Mouse (Mus musculus): ENCODE measurements around the gene Ube2q2. TPM values are rescaled to one million over a fixed set of nuclear protein-coding genes. Genes with fewer than 3 reads are reported as not detected.

Ube2q2 gene
- 83.5 TPM for polyA plus RNA-seq (2015; fragmentation: Illumina TruSeq; extraction: RNeasy Lipid Tissue Mini Kit (QIAGEN cat#74804); ENCODE audit: low read depth, low replicate concordance)

DNA sequence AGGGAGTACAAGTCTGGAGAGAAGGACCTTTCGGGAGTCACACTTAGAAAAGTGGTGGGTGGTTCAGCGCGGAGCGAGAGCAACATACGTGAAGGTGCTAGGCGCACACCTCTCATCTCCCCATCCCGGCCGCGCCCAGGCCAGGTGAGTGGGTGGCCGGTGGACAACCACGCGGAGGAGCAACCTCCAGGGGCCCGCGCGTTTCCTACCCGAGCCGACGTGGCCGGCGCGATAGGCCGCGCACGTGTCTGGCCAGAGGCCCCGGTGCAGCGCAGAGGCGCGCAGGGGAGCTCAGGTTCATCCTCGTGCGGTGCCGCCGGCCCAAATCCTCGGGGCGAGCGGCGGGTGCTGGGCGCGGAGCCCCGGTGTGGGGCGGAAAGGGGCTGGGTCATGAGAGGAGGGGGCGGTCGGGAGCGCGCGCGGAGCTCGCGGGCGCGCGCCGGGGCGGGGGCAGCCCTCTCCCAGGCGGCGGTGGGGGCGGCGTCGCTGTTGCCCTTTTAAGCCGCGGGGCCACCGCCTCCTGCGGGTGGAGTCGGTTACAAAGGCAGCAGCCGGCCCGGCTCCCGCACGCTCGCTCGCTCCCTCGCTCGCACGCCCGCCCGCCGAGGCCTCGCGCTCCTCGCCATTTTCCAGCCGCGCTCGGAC lies at the start of gene Ube2q2:
Ube2q2 (plus strand) TSS at position 1 of the 645 bp plus-strand sequence.

DNA sequence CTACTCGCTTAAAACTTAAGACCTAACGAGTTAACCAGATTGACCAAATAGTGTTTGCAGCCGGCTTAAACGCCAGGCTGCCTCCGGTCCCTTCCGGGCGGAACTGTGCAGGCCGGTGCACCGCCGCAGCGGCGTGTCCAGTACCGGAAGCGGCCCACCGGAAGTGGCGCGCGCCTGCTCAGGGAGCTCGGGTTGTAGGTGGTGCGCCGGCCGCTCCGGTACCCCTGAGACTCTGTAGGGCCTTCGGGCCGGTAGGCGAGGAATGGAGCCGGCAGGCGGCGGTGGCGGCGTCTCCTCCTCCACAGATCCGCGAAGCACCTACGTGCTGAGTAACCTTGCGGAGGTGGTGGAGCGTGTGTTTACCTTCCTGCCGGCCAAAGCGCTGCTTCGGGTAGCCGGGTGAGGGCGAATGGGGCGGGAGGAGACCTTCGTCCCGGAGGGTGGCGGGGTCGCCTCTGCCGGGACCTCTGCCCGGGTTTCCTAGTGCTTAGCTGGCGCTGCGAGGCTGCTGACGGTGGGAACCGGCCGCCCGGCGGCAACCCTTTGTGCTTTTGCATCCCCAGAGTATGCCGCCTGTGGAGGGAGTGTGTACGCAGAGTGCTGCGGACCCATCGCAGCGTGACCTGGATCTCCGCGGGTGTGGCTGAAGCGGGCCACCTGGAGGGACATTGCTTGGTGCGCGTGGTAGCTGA lies 60.3 kb downstream of the Ube2q2 start, which contains the start of gene Fbxo22:
Fbxo22 (plus strand) TSS at position 136 of the 692 bp plus-strand sequence.

Other genes with a start within 250 kb of the Ube2q2 start
- gene Hykk, start 231.6 kb upstream of the Ube2q2 start, polyA plus RNA-seq (2015; fragmentation: Illumina TruSeq; extraction: RNeasy Lipid Tissue Mini Kit (QIAGEN cat#74804); ENCODE audit: low read depth, low replicate concordance) = 1.5 TPM
- 197 TPM for gene Psma4, start 198.1 kb upstream of the Ube2q2 start, polyA plus RNA-seq (2015; fragmentation: Illumina TruSeq; extraction: RNeasy Lipid Tissue Mini Kit (QIAGEN cat#74804); ENCODE audit: low read depth, low replicate concordance)
- gene AY074887, start 197.9 kb upstream of the Ube2q2 start, polyA plus RNA-seq (2015; fragmentation: Illumina TruSeq; extraction: RNeasy Lipid Tissue Mini Kit (QIAGEN cat#74804); ENCODE audit: low read depth, low replicate concordance) = not detected
- 3.2 TPM for gene Chrna5, start 168.0 kb upstream of the Ube2q2 start, polyA plus RNA-seq (2015; fragmentation: Illumina TruSeq; extraction: RNeasy Lipid Tissue Mini Kit (QIAGEN cat#74804); ENCODE audit: low read depth, low replicate concordance)
- gene Chrna3, start 122.3 kb upstream of the Ube2q2 start, polyA plus RNA-seq (2015; fragmentation: Illumina TruSeq; extraction: RNeasy Lipid Tissue Mini Kit (QIAGEN cat#74804); ENCODE audit: low read depth, low replicate concordance) = 1.5 TPM
- 0.68 TPM for gene Chrnb4, start 100.1 kb upstream of the Ube2q2 start, polyA plus RNA-seq (2015; fragmentation: Illumina TruSeq; extraction: RNeasy Lipid Tissue Mini Kit (QIAGEN cat#74804); ENCODE audit: low read depth, low replicate concordance)
- 41.9 TPM for gene Fbxo22, start 60.1 kb downstream of the Ube2q2 start, polyA plus RNA-seq (2015; fragmentation: Illumina TruSeq; extraction: RNeasy Lipid Tissue Mini Kit (QIAGEN cat#74804); ENCODE audit: low read depth, low replicate concordance)
- 0.46 TPM for gene Nrg4, start 178.0 kb downstream of the Ube2q2 start, polyA plus RNA-seq (2015; fragmentation: Illumina TruSeq; extraction: RNeasy Lipid Tissue Mini Kit (QIAGEN cat#74804); ENCODE audit: low read depth, low replicate concordance)
- gene Tmem266, start 178.1 kb downstream of the Ube2q2 start, polyA plus RNA-seq (2015; fragmentation: Illumina TruSeq; extraction: RNeasy Lipid Tissue Mini Kit (QIAGEN cat#74804); ENCODE audit: low read depth, low replicate concordance) = 7.3 TPM